ENCODE assay signal across 7 mouse cellular contexts in genomic region chr14:55014591-55014990, GRCm38 (mm10). TPM values are rescaled to one million over a fixed set of nuclear protein-coding genes. Genes with fewer than 3 reads are reported as not detected.
DNase-seq lines count a peak whose midpoint lies in the region; ATAC-seq and TF ChIP-seq lines count a peak whose summit lies in the region.

No protein-coding gene starts in this region.

- no peaks in the 10 kb centered on the region for H3K4me1 ChIP-seq in neural tube, embryonic 11.5 days (ENCODE audit: control insufficient read depth, insufficient read depth, low read length)
- no peaks in the 10 kb centered on the region for H3K4me1 ChIP-seq in embryonic facial prominence, embryonic 12.5 days
- H3K4me1 ChIP-seq in hindbrain, embryonic 15.5 days (replicated peaks) = peaks cover 7% of the 10 kb centered on the region
- H3K4me1 ChIP-seq in liver, postnatal 0 days (ENCODE audit: insufficient read depth) = peaks cover 3% of the 10 kb centered on the region; the same call in 1 of the 2 replicates

- H3K9me3 ChIP-seq in neural tube, embryonic 11.5 days (ENCODE audit: control insufficient read depth, low read length) = no peaks in the 10 kb centered on the region
- H3K9me3 ChIP-seq in embryonic facial prominence, embryonic 12.5 days = no peaks in the 10 kb centered on the region
- H3K9me3 ChIP-seq in hindbrain, embryonic 15.5 days = no peaks in the 10 kb centered on the region
- no peaks in the 10 kb centered on the region for H3K9me3 ChIP-seq in liver, postnatal 0 days (ENCODE audit: low read length)

- H3K36me3 ChIP-seq in neural tube, embryonic 11.5 days (ENCODE audit: control insufficient read depth, insufficient read depth, low read length) = no peaks in the 10 kb centered on the region
- H3K36me3 ChIP-seq in embryonic facial prominence, embryonic 12.5 days = peaks cover 17% of the 10 kb centered on the region; the same call in 1 of the 2 replicates
- 0 out of 2 replicates have a peak, but pooled peaks cover 11% of the 10 kb centered on the region for H3K36me3 ChIP-seq in hindbrain, embryonic 15.5 days
- peaks cover 10% of the 10 kb centered on the region; the same call in 1 of the 2 replicates for H3K36me3 ChIP-seq in liver, postnatal 0 days (replicated peaks; ENCODE audit: insufficient read depth, low read length)

- TF ChIP-seq CTCF in liver, postnatal 0 days (IDR thresholded peaks at IDR 0.05; ENCODE audit: low read depth) = no peak

- 2% methylated on average over 27 of the region's 27 CpGs for WGBS in neural tube, embryonic 11.5 days
- WGBS in embryonic facial prominence, embryonic 12.5 days = under 1% methylated on average over 27 of the region's 27 CpGs
- WGBS in hindbrain, embryonic 15.5 days = under 1% methylated on average over 27 of the region's 27 CpGs
- WGBS in liver, postnatal 0 days (ENCODE audit: insufficient replicate concordance) = under 1% methylated on average over 27 of the region's 27 CpGs

- peak overlapping the region; percentile 82 for H3K4me3 ChIP-seq in neural tube, embryonic 11.5 days (ENCODE audit: low read depth, low read length)
- peak overlapping the region; percentile 70 for H3K4me3 ChIP-seq in embryonic facial prominence, embryonic 12.5 days
- peak overlapping the region; percentile 41 for H3K4me3 ChIP-seq in hindbrain, embryonic 15.5 days
- peak overlapping the region; percentile 74 for H3K4me3 ChIP-seq in liver, postnatal 0 days (ENCODE audit: low read depth, low read length)

- H3K27me3 ChIP-seq in neural tube, embryonic 11.5 days (ENCODE audit: control insufficient read depth, insufficient read depth, low read length) = no peaks in the 10 kb centered on the region
- H3K27me3 ChIP-seq in embryonic facial prominence, embryonic 12.5 days = no peaks in the 10 kb centered on the region
- no peaks in the 10 kb centered on the region for H3K27me3 ChIP-seq in hindbrain, embryonic 15.5 days
- H3K27me3 ChIP-seq in liver, postnatal 0 days (ENCODE audit: insufficient read depth, low read length) = no peaks in the 10 kb centered on the region

- peak overlapping the region; percentile 70 for H3K4me2 ChIP-seq in neural tube, embryonic 11.5 days (ENCODE audit: low read depth)
- H3K4me2 ChIP-seq in embryonic facial prominence, embryonic 12.5 days (replicated peaks) = peak overlapping the region; percentile 56
- H3K4me2 ChIP-seq in hindbrain, embryonic 15.5 days = peak overlapping the region; percentile 57
- H3K4me2 ChIP-seq in liver, postnatal 0 days (ENCODE audit: low read depth, low read length) = peak overlapping the region; percentile 88

- DNase-seq in neural tube, embryonic 11.5 days (ENCODE audit: low spot score) = no peak
- DNase-seq in neural tube, embryonic 10.5 days (ENCODE audit: extremely low spot score, low spot score) = no peak
- no peak for DNase-seq in liver, postnatal 0 days
- DNase-seq in telencephalon, adult 2 months (ENCODE audit: low read depth, low spot score) = peak; percentile 68
- DNase-seq in kidney, adult 18-20 months = no peak

- peak; percentile 32 for ATAC-seq in neural tube, embryonic 11.5 days (ENCODE audit: insufficient read depth, low FRiP score, low TSS enrichment)
- ATAC-seq in embryonic facial prominence, embryonic 12.5 days (ENCODE audit: insufficient number of reproducible peaks, insufficient read depth, low FRiP score, low TSS enrichment) = peak; percentile 55
- ATAC-seq in hindbrain, embryonic 15.5 days (ENCODE audit: low FRiP score, low read depth) = peak; percentile 69
- peak; percentile 45 for ATAC-seq in liver, postnatal 0 days

- peak overlapping the region; percentile 88 for H3K27ac ChIP-seq in neural tube, embryonic 11.5 days (ENCODE audit: low read depth, low read length)
- peak overlapping the region; percentile 94 for H3K27ac ChIP-seq in embryonic facial prominence, embryonic 12.5 days
- H3K27ac ChIP-seq in hindbrain, embryonic 15.5 days (replicated peaks) = peak overlapping the region; percentile 90
- H3K27ac ChIP-seq in liver, postnatal 0 days (ENCODE audit: low read depth) = peak overlapping the region; percentile 76

- peak overlapping the region; percentile 81 for H3K9ac ChIP-seq in neural tube, embryonic 11.5 days (ENCODE audit: low read length)
- H3K9ac ChIP-seq in embryonic facial prominence, embryonic 12.5 days = peak overlapping the region; percentile 62
- H3K9ac ChIP-seq in hindbrain, embryonic 15.5 days = peak overlapping the region; percentile 53
- peak overlapping the region; percentile 59 for H3K9ac ChIP-seq in liver, postnatal 0 days (replicated peaks)

- no peak for TF ChIP-seq EP300 in liver, postnatal 0 days (IDR thresholded peaks at IDR 0.05; ENCODE audit: low read depth)

RNA-seq across cellular contexts. Expression of gene Ngdn, which starts 0.7 kb away (rescaled TPM):
- polyA plus RNA-seq in neural tube, embryonic 11.5 days (2014; fragmentation: Nextera tagmentation; extraction: Ambion mirVana) = 83.9 and 92.4 TPM in 2 replicates
- 79.9 and 81.3 TPM in 2 replicates for polyA plus RNA-seq in embryonic facial prominence, embryonic 12.5 days (2016; fragmentation: Nextera tagmentation; extraction: Ambion mirVana)
- polyA plus RNA-seq in hindbrain, embryonic 15.5 days (2015; fragmentation: Nextera tagmentation; extraction: Ambion mirVana) = 47.3 and 50.1 TPM in 2 replicates
- polyA plus RNA-seq in liver, postnatal 0 days (2015; fragmentation: Nextera tagmentation; extraction: Ambion mirVana) = 30.6 and 32.0 TPM in 2 replicates

RNA-seq across cellular contexts. Expression of gene Myh7, which starts 20.2 kb away (rescaled TPM):
- polyA plus RNA-seq in neural tube, embryonic 11.5 days (2014; fragmentation: Nextera tagmentation; extraction: Ambion mirVana) = 15.1 and 15.6 TPM in 2 replicates
- polyA plus RNA-seq in embryonic facial prominence, embryonic 12.5 days (2016; fragmentation: Nextera tagmentation; extraction: Ambion mirVana) = 7.6 and 8.3 TPM in 2 replicates
- polyA plus RNA-seq in hindbrain, embryonic 15.5 days (2015; fragmentation: Nextera tagmentation; extraction: Ambion mirVana) = 6.4 and 9.0 TPM in 2 replicates
- polyA plus RNA-seq in liver, postnatal 0 days (2015; fragmentation: Nextera tagmentation; extraction: Ambion mirVana) = 0.18 and 2.0 TPM in 2 replicates

RNA-seq across cellular contexts. Expression of gene Gm17428, which starts 37.9 kb away (rescaled TPM):
- polyA plus RNA-seq in neural tube, embryonic 11.5 days (2014; fragmentation: Nextera tagmentation; extraction: Ambion mirVana) = not detected in 2 replicates
- not detected in 2 replicates for polyA plus RNA-seq in embryonic facial prominence, embryonic 12.5 days (2016; fragmentation: Nextera tagmentation; extraction: Ambion mirVana)
- polyA plus RNA-seq in hindbrain, embryonic 15.5 days (2015; fragmentation: Nextera tagmentation; extraction: Ambion mirVana) = not detected in 2 replicates
- not detected in 2 replicates for polyA plus RNA-seq in liver, postnatal 0 days (2015; fragmentation: Nextera tagmentation; extraction: Ambion mirVana)

RNA-seq across cellular contexts. Expression of gene Myh6, which starts 47.9 kb away (rescaled TPM):
- polyA plus RNA-seq in neural tube, embryonic 11.5 days (2014; fragmentation: Nextera tagmentation; extraction: Ambion mirVana) = 3.2 and 4.7 TPM in 2 replicates
- polyA plus RNA-seq in embryonic facial prominence, embryonic 12.5 days (2016; fragmentation: Nextera tagmentation; extraction: Ambion mirVana) = 2.2 and 3.2 TPM in 2 replicates
- 0.93 and 0.94 TPM in 2 replicates for polyA plus RNA-seq in hindbrain, embryonic 15.5 days (2015; fragmentation: Nextera tagmentation; extraction: Ambion mirVana)
- polyA plus RNA-seq in liver, postnatal 0 days (2015; fragmentation: Nextera tagmentation; extraction: Ambion mirVana) = 0.36 TPM in 2 replicates
